ENCODE assay signal across 7 mouse cellular contexts in genomic region chr6:4982686-4983162, GRCm38 (mm10).
DNase-seq lines count a peak whose midpoint lies in the region; ATAC-seq and TF ChIP-seq lines count a peak whose summit lies in the region.

No protein-coding gene starts in this region.

- H3K9me3 ChIP-seq in ES-Bruce4 (replicated peaks; ENCODE audit: control insufficient read depth, insufficient read depth, low read length, poor library complexity, severe bottlenecking) (no peaks in the 10 kb centered on the region), ES-E14 (ENCODE audit: control insufficient read depth, insufficient read depth, low read depth, low read length) (no peaks in the 10 kb centered on the region)
- H3K9me3 ChIP-seq in lung, embryonic 14.5 days (ENCODE audit: low read depth, low read length), result no peaks in the 10 kb centered on the region

- 49% methylated on average over 9 of the region's 9 CpGs for WGBS in lung, embryonic 14.5 days

- H3K9ac ChIP-seq in ES-Bruce4 (ENCODE audit: low read depth, poor library complexity, severe bottlenecking) (no peak overlapping the region), ES-E14 (ENCODE audit: insufficient read depth, low read depth, low read length, poor library complexity, severe bottlenecking) (peak overlapping the region; percentile 30; the same call in 1 of the 2 replicates)
- no peak overlapping the region for H3K9ac ChIP-seq in lung, embryonic 14.5 days

- DNase-seq in ES-E14 (ENCODE audit: low read depth, low spot score), result peak; percentile 62
- peak; percentile 69 for DNase-seq in forelimb bud, embryonic 11.5 days (ENCODE audit: low read depth, low spot score)
- DNase-seq in lung, embryonic 14.5 days, result peak; percentile 82
- no peak for DNase-seq in gastrocnemius, postnatal 14 days
- DNase-seq in left cerebral cortex, postnatal 36 days (ENCODE audit: low spot score in 2 of 2), result no peak
- DNase-seq in thymus, postnatal 25 days, result no peak

- peak; percentile 91 for ATAC-seq in lung, embryonic 14.5 days (ENCODE audit: insufficient read depth)

- 0 out of 2 replicates have a peak overlapping the region, but pooled peaks have one; percentile 11 for H3K27ac ChIP-seq in ES-Bruce4 (ENCODE audit: insufficient read depth, low read length)
- H3K27ac ChIP-seq in ES-E14 (ENCODE audit: insufficient read depth, low read depth, low read length, poor library complexity, severe bottlenecking), result no peak overlapping the region
- H3K27ac ChIP-seq in lung, embryonic 14.5 days (ENCODE audit: low read depth), result peak overlapping the region; percentile 85

- H3K4me3 ChIP-seq in ES-Bruce4 (ENCODE audit: low read depth, low read length) (no peak overlapping the region), ES-E14 (ENCODE audit: insufficient read depth in 1 of 2, low read depth in 1 of 2, low read length in 2 of 2, poor library complexity in 1 of 2, severe bottlenecking in 1 of 2) (no peak overlapping the region)
- no peak overlapping the region for H3K4me3 ChIP-seq in lung, embryonic 14.5 days (ENCODE audit: low read depth, low read length)

- TF ChIP-seq CTCF in ES-Bruce4 (IDR thresholded peaks at IDR 0.05; ENCODE audit: low read depth, low read length), result peak; percentile 39
- TF ChIP-seq CTCF in lung, embryonic 14.5 days (IDR thresholded peaks at IDR 0.05; ENCODE audit: low read depth), result peak; percentile 81

- peak; percentile 77; the same call in 1 of the 2 replicates for TF ChIP-seq EP300 in ES-Bruce4 (IDR thresholded peaks at IDR 0.05; ENCODE audit: insufficient read depth, low read depth, low read length)

- intact Hi-C loops in gastrocnemius, postnatal 14 days (cut with DNase I; ENCODE audit: low total_unique reads), result no loop called here
- intact Hi-C loops in left cerebral cortex, postnatal 36 days (cut with DNase I), result no loop called here

- H3K36me3 ChIP-seq in ES-Bruce4 (ENCODE audit: control insufficient read depth, insufficient read depth, low read length, poor library complexity, severe bottlenecking), result no peaks in the 10 kb centered on the region
- 0 out of 2 replicates have a peak, but pooled peaks cover 2% of the 10 kb centered on the region for H3K36me3 ChIP-seq in ES-E14 (ENCODE audit: control insufficient read depth, insufficient read depth, low read length, poor library complexity, severe bottlenecking)
- no peaks in the 10 kb centered on the region for H3K36me3 ChIP-seq in lung, embryonic 14.5 days (ENCODE audit: insufficient read depth)

- H3K27me3 ChIP-seq in ES-Bruce4 (ENCODE audit: control insufficient read depth, insufficient read depth, low read length, poor library complexity, severe bottlenecking), result no peaks in the 10 kb centered on the region
- no peaks in the 10 kb centered on the region for H3K27me3 ChIP-seq in lung, embryonic 14.5 days (ENCODE audit: insufficient read depth, low read length)

- H3K4me2 ChIP-seq in lung, embryonic 14.5 days, result peak overlapping the region; percentile 38

- H3K4me1 ChIP-seq in ES-Bruce4 (ENCODE audit: control insufficient read depth, insufficient read depth, low read length) (peaks cover 2% of the 10 kb centered on the region), ES-E14 (ENCODE audit: control insufficient read depth in 2 of 2, insufficient read depth in 2 of 2, low read length in 2 of 2, poor library complexity in 1 of 2) (peaks cover 10 to 18% of the 10 kb centered on the region in 2 experiments)
- no peaks in the 10 kb centered on the region for H3K4me1 ChIP-seq in lung, embryonic 14.5 days (ENCODE audit: insufficient read depth)

- in situ Hi-C loops in ES-E14 (cut with MboI; ENCODE audit: low sequenced_read_pairs in 2 of 2, unreplicated experiment in 2 of 2), result no loop called here

- no peak for TF ChIP-seq POLR2A in ES-Bruce4 (IDR thresholded peaks at IDR 0.05; ENCODE audit: insufficient read depth, low read length)

TF ChIP-seq in ES-E14, 5 proteins besides CTCF, POLR2A, EP300 and RAD21:
- TF ChIP-seq ZC3H11A (IDR thresholded peaks at IDR 0.05; ENCODE audit: borderline replicate concordance, low read depth, low read length) (no peak), CHD2 (IDR thresholded peaks at IDR 0.05; ENCODE audit: low read depth, low read length) (no peak), HCFC1 (IDR thresholded peaks at IDR 0.05; ENCODE audit: borderline replicate concordance, insufficient read depth, low read length) (no peak), MAFK (IDR thresholded peaks at IDR 0.05; ENCODE audit: insufficient read depth, low read depth, low read length) (no peak), ZNF384 (IDR thresholded peaks at IDR 0.05; ENCODE audit: low read depth, low read length) (no peak)

Comparison
In these comparisons a context has a peak if more than half of its experiments do, and no peak if none do; other contexts are left out.
1. DNase-seq: peak in ES-E14 (single experiment), forelimb bud, embryonic 11.5 days (single experiment) and lung, embryonic 14.5 days (single experiment); none in gastrocnemius, postnatal 14 days (single experiment), left cerebral cortex, postnatal 36 days (0 of 2) and thymus, postnatal 25 days (single experiment).